Mouse (Mus musculus) bone marrow, adult 2 months (tissue): Measurements from ENCODE around the gene Emsy.

Experiments
- CTCF ChIP-seq: fragments of 200-500 bp; IDR thresholded peaks from 2 replicates; pipeline ENCODE4 v1.5.1; 2011; ENCODE audit warnings: low read length, control low read depth; ENCODE audit not compliant: control insufficient read depth, insufficient read depth
- POLR2A ChIP-seq: fragments of 200-500 bp; IDR thresholded peaks from 2 replicates; pipeline ENCODE4 v1.6.1; 2011; ENCODE audit warnings: low read depth, mild to moderate bottlenecking, control low read depth, low read length, borderline replicate concordance; ENCODE audit not compliant: control insufficient read depth

GRCm38 (mm10) chr7:98537967-98538573 is 118.5 kb downstream of the Emsy start:
- TF ChIP-seq CTCF (no peak), POLR2A (no peak)
